Mouse (Mus musculus) adipocyte (in vitro differentiated cells): Measurements from ENCODE around the gene Slc16a10.

Experiments
- DNase-seq: peaks from one replicate; pipeline ENCODE4 v3.0.0-alpha.2; 2016; ENCODE audit warnings: low spot score

Slc16a10 gene

DNA sequence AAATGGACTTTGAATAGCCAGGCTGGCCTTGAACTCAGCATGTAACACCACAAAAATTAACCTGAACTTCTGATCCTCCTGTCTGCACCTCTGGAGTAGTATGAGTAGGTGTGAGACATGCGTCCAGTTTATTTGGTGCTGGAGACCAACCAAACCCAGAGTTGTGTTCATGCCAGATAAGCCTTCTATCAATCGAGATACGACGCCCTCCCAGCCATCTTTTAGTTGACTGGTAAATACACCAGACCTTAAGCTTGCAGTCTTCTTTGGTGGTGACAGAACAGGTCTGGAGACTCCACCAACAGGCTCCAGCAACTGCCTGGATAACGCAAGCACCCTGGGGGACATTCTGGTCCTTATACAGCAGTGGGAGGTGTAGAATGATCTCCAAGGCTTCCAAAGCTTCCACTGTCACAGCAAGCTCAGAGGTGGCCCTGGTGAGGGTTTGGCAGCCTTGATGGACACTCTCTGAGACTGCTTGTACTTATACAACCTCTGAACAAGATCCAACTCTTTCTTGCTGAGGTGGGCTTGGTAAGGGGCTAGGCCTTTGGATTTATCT lies 7.6 kb upstream of the Slc16a10 start:
- no peak for DNase-seq

DNA sequence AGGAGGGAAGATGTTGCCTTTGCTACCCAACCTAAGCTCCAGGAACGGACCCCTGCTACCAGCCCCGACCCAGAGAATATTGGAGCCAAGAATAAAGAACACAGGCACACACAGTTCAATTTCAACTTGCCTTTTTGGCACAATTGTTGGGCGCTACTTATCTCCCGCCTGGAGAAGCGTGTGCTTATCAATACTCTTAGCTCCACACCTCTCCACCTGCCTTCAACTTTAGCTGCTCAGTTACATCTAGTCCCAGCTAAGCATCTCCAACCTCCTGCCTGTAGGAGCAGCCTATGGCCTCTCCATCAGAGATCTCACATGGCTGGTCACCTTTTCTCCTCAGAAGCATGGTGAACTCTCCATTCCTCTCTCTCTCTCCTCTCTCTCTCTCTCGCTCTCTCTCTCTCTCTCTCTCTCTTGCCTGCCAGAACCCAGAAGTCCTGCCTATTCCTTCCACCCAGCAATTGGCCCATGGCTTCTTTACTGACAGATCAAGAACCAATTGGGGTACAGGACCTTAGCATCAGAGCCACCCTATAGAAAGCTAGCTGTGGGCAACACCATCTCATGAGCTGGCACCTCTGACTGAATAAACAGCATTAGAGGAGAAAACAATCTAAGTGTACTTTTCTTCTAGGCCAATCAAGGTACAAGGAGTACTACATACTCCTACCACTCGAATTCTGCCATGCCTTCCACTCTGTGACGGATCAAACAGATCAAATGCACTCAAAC lies 5.4 kb upstream of the Slc16a10 start:
- DNase-seq = no peak

DNA sequence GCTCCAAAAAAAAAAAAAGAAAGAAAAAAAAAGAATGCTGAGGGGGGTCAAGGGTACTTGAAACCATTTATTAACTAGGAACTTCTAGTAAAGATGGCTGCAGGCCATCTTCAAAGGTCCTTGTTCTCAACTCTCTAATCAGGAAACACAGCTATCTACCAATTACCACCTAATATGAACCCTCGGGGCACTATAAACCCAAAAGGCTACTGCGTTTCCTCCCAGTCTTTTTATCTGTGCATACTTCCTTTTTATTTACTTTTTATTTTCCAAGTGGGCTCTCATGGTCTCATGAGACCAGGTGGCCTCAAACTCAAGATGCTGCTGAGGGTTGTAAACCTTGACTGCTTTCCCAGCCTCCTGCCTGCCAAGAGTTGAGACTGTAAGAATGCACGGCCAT lies 4.4 kb upstream of the Slc16a10 start:
- no peak for DNase-seq

DNA sequence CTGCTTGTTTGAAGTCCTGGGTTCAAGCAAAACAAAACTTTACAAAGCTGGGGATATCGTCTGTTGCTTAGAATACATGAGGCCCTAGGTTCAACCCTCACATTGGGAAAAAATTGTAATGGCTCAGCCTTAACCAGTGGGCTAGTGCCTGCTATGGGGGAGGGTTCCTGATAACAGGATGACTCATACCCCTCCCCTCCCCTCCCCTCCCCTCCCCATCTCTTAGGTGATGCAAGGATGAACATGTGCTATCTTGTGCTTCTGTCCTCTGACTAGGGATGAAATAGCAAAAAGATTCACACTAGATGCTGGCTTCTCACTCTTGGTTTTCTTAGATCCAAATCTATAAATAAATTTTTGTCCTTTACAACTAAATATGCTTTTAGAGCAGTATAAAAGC lies 2.8 kb upstream of the Slc16a10 start:
- DNase-seq = no peak

DNA sequence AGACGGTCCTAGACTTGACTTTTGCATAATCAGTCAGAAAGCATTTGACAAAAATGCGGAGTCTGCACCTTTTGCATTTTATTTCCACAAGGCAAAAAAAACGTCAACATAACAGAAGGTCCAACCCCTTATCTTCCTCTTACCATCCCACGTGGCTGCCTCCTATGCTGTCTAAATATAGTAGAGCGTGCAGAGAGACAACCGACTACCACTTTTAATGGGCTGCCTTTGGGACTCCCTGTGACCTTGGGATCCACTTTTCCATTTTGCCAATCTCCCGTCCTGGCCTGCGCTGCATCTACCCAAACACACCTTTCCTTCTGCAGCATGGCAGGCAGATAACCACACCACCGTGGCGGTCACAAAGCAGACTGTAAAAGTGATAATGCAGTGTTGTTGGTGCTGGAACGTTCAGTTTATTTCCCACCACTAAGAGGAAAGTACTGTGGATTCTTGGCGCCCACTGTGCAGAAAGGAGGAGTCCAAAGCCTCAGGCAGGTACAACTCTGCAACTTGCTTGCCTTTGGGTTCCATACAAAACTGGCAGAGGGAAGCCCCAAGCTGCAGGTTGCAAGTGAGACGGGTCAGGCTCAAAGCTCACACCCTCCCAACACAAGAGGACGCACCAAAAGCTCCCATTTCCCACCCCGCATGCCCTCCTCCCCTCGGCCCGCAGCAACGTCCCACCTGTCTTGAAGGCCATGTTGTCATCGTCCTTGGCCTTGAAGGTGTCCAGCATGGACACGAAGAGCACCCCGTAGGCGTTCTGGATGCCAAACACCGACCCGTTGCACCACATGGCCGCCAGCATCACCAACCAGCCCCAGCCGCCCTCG lies 824 bp downstream of the Slc16a10 start:
- DNase-seq = no peak

DNA sequence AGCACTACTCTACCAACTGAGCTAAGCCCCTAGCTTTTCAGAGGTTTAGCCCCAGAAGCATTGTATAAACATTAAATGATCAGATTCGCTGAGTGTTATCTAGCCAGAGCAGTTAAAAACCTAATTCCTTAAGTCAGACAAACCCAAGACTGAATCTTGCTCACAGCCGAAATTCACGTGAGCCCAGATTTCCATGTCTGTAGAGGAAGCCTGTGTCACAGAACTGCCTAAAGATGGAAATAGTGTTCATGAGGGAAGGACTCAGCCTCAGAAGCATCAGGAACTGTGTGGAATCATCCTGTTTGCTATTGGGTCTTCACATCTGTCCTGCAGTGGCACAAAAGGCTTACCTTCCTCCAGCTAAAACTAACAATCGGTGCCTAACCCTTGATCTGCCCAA lies 2.4 kb downstream of the Slc16a10 start:
- no peak for DNase-seq

DNA sequence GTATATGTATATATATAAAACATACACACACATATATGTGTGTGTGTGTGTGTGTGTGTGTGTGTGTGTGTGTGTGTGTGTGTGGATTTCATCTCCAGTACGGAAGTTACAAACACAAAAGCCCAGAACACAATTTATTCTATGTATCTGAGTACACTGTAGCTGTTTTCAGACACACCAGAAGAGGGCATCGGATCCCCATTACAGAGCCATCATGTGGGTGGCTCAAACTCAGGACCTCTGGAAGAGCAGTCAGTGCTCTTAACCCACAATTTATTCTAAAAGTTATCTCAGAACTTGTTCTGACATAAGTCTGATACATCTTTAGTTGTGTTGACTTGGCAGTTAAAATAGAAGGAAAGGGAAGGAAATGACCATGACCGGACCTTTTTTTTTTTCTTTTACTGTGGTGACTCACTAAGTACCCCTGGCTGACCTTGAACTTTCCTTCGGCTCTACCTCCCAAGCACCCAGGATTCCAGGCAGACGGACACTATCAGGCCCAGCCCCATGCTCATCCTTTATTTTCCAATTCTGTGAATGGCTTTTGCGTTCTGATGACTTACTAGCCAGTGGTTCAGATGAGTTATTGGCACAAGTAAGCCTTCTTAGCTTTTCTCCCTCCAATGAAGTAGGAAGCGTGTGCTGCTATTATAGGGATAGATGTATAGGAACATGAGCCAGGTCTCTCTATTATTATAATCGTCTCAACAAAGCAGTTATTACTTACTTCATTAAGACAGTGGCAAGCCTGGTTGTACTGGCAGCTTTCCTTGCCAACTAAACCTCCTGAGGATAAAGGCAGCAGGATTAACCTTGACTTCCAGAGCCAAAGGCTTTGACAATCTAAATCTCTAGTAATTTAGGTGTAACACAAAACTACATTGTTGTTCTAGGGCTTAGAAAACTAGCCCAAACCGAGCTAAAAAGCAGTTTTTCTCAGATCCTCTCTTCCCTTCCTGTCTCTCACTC lies 6.0 kb downstream of the Slc16a10 start:
- no peak for DNase-seq

DNA sequence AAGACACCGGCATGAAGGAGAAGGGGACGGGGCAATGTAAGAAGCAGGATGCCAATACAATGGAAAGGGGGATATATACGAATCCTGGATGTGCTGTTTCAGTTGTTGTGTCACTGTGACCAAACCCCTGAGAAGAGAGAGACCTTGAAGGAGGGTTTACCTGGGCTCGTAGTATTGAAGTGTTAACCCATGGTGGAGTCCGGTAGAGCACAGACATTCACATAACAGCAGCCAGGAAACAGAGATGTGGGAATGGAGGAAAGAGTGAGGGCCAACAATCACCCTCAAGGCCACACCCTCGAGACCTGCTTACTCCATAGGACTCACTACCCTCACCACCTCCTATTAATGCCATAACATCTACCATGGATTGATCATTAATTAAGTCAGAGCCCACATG lies 7.2 kb downstream of the Slc16a10 start:
- DNase-seq = no peak

DNA sequence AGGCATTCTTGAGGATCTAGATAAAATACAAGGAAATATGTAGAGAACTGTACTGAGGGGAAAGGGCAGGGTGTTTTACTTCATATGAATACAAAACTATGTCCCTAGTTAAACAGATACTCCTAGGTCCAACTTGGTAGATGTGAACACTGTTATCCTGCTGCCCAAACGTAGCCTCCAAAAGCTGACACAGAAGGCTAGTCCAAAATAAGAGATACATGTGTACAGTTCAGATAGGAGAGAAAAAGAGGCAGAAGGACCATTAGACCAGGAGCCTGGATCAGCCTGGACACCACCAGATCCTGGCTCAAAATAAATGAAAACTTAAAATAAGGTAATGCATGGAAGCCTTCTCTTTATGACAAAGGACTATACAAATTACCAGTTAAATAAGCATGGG lies 8.4 kb downstream of the Slc16a10 start:
- no peak for DNase-seq

DNA sequence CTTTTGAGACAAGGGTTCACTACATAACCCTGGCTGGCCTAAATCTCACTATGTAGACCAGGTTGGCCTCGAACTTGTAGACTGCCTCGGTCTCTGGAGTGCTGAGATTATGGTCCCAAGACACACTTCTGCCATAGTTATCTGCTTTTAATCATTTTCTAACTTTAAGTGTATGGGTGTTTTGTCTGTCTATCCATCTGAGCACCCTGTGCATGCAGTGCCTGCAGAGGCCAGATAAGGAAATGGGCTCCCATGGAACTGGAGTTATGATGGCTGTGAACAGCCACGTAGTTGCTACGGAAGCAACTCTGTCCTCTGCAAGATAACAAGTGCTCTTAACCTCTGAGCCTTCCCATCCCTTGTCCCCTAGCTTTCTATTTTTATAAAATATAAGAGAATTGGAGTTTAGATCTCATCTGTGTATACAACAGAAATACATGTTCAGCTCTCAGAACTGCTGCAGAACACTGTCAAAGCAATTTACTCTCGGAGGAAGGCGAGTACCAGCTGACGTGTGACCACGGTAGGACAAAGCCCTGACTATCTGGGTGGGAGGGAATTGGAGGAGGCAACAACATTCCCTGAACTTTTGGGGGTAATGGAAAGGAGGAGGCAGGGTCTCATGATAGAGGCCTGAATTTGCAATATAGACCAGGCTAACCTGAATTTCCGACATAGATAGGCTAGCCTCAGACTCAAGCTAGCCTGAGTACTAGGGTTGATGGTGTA lies 10.2 kb downstream of the Slc16a10 start:
- no peak for DNase-seq

DNA sequence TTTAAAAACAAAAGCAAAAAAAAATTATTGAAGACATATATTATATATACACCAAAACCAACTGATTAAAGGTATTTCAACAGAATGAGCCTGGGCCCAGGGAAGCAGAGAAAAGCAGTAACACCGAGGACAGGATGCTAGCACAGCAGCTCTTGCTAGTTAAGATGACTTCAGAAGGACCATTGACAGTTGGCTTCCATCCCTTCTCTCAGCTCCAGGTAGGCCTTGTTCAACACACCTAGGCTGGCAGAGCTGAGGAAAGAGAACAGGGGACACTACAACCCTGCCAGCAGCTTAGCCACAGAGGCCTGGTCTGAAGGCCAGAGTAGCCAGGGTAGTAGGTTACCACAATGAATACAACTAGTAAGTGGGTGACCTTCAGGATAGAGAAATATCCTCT lies 11.9 kb downstream of the Slc16a10 start:
- DNase-seq = no peak

DNA sequence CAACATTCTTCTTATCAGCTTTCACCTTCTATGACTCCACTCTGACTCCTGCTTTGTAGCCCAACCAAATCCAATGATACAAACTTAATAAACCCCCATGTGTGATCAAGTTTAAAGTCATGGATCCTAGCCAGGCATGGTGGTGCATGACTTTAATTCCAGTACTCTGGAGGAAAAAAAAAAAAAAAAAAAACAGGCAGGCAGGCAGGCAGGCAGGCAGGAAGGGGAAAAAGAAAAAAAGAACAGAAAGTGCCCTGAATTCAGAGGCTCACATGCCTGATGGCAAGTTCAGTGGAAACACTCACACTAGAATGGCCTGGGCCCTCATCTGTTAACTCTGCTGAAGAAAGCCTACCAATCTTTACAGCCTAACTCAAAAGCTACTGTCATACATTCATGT lies 12.9 kb downstream of the Slc16a10 start:
- no peak for DNase-seq

DNA sequence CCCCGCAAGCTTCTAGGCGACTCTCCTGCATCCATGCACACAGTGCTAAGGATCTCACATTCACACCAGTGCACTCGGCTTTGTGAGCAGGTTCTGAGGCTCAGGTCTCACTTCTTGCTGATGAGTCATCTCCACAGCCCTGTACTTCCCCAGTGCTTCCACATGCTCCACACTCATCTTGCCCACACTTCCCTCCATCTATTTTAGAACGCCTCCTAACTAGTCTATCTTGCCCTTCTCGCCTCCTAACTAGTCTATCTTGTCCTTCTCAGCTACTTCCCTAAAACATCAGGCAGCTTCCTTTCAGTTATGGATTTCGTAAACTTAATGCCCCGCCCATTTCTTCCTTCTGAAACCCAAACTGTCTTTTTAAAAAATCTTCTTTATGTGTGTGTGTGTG lies 13.6 kb downstream of the Slc16a10 start:
- DNase-seq = no peak

DNA sequence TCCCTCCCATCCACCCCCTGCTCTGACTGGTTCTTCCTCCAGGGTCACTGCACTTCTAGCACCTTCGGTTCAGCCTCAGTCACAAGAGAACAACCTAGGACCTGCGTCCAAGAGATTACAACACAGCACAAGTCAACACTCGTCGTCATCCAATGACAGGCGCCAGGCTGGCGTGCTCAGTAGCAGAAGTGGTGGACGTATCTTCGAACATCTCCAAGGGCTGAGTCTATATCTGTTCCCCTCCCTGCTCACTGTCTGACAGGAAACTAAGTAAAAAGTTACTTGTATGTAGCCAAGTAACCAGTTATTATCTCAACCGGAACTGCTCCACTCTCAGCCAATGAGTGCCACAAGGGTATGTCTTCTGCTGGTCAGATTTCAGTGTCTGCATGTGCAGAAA lies 16.9 kb downstream of the Slc16a10 start:
- DNase-seq = peak; percentile 56

DNA sequence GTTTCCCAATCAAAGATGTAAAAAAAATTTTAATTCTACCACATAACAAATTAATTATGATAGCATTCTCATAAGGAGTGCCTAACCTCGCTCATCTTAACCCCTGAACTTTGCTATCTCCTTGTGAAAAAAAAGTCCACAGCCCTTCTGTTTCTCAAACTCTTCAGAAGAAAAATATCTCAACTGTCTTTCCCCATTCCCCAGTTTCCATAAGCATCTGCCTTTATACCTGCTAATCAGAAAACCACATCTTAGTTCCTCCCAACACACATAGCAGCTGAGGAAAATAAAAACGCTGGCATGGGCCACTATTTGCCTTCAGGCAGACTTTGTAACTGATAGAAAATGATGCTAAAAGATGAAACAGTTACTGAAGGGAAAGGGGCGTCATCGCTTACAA lies 17.5 kb downstream of the Slc16a10 start:
- DNase-seq = no peak

DNA sequence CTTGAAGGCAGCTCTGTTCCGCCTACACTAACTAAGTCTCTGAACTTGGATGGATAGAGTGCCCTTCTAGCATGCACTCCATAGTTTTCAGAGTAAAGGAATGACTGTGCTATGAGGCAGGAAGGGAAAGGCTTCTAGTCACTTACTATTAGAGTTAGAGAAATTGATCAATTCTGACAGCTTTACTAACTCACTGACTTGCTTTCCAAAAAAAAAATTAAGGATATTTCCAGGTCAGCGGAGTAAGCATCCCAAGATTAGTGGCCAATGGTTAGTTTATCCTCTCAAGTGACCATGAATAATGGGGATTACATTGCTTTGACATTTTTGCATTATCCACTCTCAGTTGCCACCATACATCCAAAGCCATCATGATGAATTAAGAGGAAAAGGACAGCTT lies 18.0 kb downstream of the Slc16a10 start:
- DNase-seq = no peak

DNA sequence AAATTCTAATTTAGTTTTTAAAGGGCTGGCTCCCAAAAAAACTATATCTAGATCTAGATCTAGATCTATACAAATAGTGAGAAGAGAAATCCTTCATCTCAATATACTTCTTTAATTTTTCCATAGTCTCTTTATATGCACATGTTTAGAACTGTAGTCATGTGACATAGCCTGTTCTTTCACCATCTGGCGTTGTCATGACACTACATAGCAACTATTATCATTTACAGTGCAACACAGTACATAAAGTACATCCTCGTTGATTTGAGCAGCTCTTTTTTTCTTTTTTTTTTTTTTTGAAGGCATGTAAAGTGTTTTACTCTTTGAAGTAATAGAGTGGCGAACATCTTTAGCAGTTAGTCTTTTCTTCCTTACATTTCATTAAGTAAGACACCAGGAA lies 22.6 kb downstream of the Slc16a10 start:
- no peak for DNase-seq

DNA sequence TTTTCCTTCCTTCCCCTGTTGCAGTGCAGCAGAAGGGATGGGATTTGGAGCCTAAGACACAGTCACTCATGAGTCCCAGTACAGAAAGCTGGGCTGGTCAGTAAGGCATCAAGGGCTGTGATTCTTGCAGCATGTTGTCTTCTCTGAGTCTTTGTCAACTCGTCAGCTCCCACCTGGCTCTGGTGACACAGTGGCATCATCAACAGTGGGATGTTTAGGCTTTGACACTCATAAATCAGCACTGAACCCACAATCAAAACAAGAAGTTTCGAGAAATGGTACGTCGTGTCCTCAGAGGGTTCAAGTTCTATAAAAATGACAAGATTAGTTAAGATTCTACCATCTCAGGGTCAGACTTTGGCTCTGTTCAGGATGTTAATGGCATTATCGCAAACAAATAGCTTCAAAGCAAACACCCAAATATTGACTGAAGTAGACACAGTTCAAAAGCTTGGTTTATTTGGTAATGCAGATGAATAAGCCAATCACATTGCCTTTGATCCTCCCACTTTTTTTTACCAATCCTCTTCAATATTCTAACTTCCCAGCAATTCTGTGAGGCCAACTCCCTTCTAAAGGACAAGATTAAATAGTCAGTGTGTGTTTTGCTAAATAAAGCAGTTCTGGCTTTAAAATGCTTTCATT lies 23.2 kb downstream of the Slc16a10 start:
- DNase-seq = no peak

DNA sequence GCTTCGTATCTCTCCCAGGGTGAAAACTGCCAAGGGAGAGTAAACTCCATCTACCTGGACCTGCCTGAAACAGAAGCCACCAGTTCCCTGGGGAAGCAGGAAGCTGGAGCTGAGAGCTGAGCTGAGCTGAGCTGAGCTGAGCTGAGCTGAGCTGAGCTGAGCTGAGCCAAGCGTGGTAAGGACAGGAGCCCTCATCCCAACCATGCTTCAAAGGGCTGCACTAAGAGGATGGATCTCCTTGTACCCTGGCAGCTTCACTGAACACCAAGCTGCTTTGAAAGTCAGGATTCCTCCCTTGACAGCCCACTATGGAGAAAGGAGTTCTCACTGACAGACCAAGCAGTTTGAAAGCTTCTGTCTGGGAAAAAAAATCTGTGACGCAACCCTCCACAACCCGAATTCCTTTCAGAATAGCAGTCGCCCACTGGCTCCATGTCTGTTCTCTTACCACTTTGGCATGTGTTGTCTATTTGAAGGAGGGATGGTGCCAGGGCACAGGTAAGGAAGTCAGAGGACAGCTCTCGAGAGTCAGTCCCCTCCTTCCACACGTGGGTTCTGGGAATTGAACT lies 28.5 kb downstream of the Slc16a10 start:
- peak; percentile 56 for DNase-seq

DNA sequence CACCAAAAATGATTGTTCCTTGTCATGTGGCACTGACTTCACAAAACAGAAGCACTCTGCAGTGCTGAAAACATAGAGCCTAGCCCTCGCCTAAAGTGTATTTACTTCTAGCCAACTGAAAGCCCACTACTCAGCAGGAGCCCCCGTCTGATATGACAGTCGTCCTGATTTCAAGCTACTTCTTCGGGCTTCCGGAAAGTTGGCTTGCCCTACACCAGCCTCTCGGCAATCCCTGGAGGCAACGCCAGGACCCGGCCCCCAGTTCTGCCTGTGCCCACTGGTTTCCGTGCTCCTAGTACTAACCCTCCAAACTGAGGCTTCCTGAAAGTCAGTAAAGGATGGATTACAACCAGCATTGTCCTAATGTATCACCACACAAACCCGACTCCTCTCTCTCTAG lies 29.8 kb downstream of the Slc16a10 start:
- DNase-seq = no peak

DNA sequence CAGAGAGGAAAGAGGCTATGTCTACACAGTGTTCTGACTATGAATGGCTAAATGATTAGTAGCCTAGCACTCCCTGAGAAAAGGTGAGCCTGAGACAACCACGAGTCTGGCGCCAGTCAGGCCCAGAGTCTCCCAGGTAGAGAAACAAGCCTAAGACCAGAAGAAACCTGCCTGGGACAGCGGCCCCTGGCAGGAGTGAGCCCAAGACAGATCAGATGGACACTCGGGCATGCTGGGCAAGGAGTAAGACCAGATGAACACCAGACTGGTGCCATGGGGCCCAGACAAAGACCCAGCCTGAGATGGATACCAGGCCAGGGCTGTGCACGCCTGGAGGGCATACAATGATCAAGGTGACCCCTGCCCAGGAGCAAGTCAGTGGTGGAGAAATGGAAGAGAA lies 32.5 kb downstream of the Slc16a10 start:
- DNase-seq = no peak
